Mouse (Mus musculus): ENCODE data around the gene Atp5e.

Atp5e gene

GRCm38 (mm10) chr2:174448405-174448804 lies 15.5 kb downstream of the Atp5e start:
- DNase-seq (ENCODE audit: extremely low spot score, low spot score) = no peak

- DNase-seq (ENCODE audit: extremely low spot score, low spot score) = no peak
These were observed 17.0 kb downstream of the Atp5e start for GRCm38 (mm10) chr2:174446905-174447304.

- no peak for DNase-seq (ENCODE audit: extremely low spot score, low spot score)
These were observed 17.4 kb downstream of the Atp5e start for GRCm38 (mm10) chr2:174446492-174446891.

GRCm38 (mm10) chr2:174445018-174445417 lies 18.9 kb downstream of the Atp5e start:
- no peak for DNase-seq (ENCODE audit: extremely low spot score, low spot score)

- no peak for DNase-seq (ENCODE audit: extremely low spot score, low spot score)
These were observed 19.5 kb downstream of the Atp5e start for GRCm38 (mm10) chr2:174444359-174444758.

GRCm38 (mm10) chr2:174443046-174443445 lies 20.9 kb downstream of the Atp5e start:
- DNase-seq (ENCODE audit: extremely low spot score, low spot score) = no peak

GRCm38 (mm10) chr2:174442460-174442859 lies 21.4 kb downstream of the Atp5e start:
- DNase-seq (ENCODE audit: extremely low spot score, low spot score) = no peak

GRCm38 (mm10) chr2:174441898-174442297 lies 22.0 kb downstream of the Atp5e start:
- no peak for DNase-seq (ENCODE audit: extremely low spot score, low spot score)

- DNase-seq (ENCODE audit: extremely low spot score, low spot score) = no peak
These were observed 23.9 kb downstream of the Atp5e start for GRCm38 (mm10) chr2:174439961-174440360.

- no peak for DNase-seq (ENCODE audit: extremely low spot score, low spot score)
These were observed 24.5 kb downstream of the Atp5e start for GRCm38 (mm10) chr2:174439450-174439838.

GRCm38 (mm10) chr2:174438737-174439449 lies 25.0 kb downstream of the Atp5e start, which contains the start of gene Ctsz:
Ctsz (minus strand) TSS chr2:174439039.
- DNase-seq (ENCODE audit: extremely low spot score, low spot score) = peak; percentile 78

GRCm38 (mm10) chr2:174438181-174438580 lies 25.7 kb downstream of the Atp5e start:
- no peak for DNase-seq (ENCODE audit: extremely low spot score, low spot score)

GRCm38 (mm10) chr2:174437697-174437982 lies 26.3 kb downstream of the Atp5e start:
- DNase-seq (ENCODE audit: extremely low spot score, low spot score) = no peak

GRCm38 (mm10) chr2:174436916-174437696 lies 26.8 kb downstream of the Atp5e start:
- no peak for DNase-seq (ENCODE audit: extremely low spot score, low spot score)

- no peak for DNase-seq (ENCODE audit: extremely low spot score, low spot score)
These were observed 27.7 kb downstream of the Atp5e start for GRCm38 (mm10) chr2:174436076-174436701.

- DNase-seq (ENCODE audit: extremely low spot score, low spot score) = no peak
These were observed 29.0 kb downstream of the Atp5e start for GRCm38 (mm10) chr2:174434943-174435342.

GRCm38 (mm10) chr2:174428996-174429591 lies 34.8 kb downstream of the Atp5e start:
- DNase-seq (ENCODE audit: extremely low spot score, low spot score) = no peak

GRCm38 (mm10) chr2:174428076-174428835 lies 35.6 kb downstream of the Atp5e start:
- DNase-seq (ENCODE audit: extremely low spot score, low spot score) = no peak

- no peak for DNase-seq (ENCODE audit: extremely low spot score, low spot score)
These were observed 37.0 kb downstream of the Atp5e start for GRCm38 (mm10) chr2:174426856-174427255.

- no peak for DNase-seq (ENCODE audit: extremely low spot score, low spot score)
These were observed 39.4 kb downstream of the Atp5e start for GRCm38 (mm10) chr2:174424301-174425085.

Data from neural tube, embryonic 10.5 days (tissue).